Mouse (Mus musculus): ENCODE measurements around the gene Trpc1. TPM values are rescaled to one million over a fixed set of nuclear protein-coding genes. Genes with fewer than 3 reads are reported as not detected.

Gene Trpc1
- polyA plus RNA-seq, 1 experiment from 2014 or later: 2.0 TPM

Other genes with a start within 250 kb of the Trpc1 start
- 145 and 166 TPM in 2 replicates for gene U2surp, start 238.4 kb downstream of the Trpc1 start, polyA plus RNA-seq (2014; fragmentation: Nextera tagmentation; extraction: Ambion mirVana)
- gene Paqr9, start 190.7 kb downstream of the Trpc1 start, polyA plus RNA-seq (2014; fragmentation: Nextera tagmentation; extraction: Ambion mirVana): 0.24 and 0.29 TPM in 2 replicates
- 4.7 and 6.3 TPM in 2 replicates for gene Pcolce2, start 112.8 kb downstream of the Trpc1 start, polyA plus RNA-seq (2014; fragmentation: Nextera tagmentation; extraction: Ambion mirVana)
- gene Pls1, start 94.9 kb upstream of the Trpc1 start, polyA plus RNA-seq (2014; fragmentation: Nextera tagmentation; extraction: Ambion mirVana): 8.6 and 9.7 TPM in 2 replicates
- 17.9 and 18.9 TPM in 2 replicates for gene Atr, start 107.2 kb upstream of the Trpc1 start, polyA plus RNA-seq (2014; fragmentation: Nextera tagmentation; extraction: Ambion mirVana)
- 13.0 and 15.2 TPM in 2 replicates for gene Xrn1, start 204.4 kb upstream of the Trpc1 start, polyA plus RNA-seq (2014; fragmentation: Nextera tagmentation; extraction: Ambion mirVana)

Measured in embryonic facial prominence, embryonic 11.5 days (tissue).